Mouse (Mus musculus): ENCODE measurements around the gene Tet2. TPM values are rescaled to one million over a fixed set of nuclear protein-coding genes. Genes with fewer than 3 reads are reported as not detected.

Tet2 gene
- polyA plus RNA-seq, 1 experiment from 2014 or later, result 16.1 TPM

GRCm38 (mm10) chr3:133518116-133518515 lies 26.8 kb downstream of the Tet2 start:
- H3K27ac ChIP-seq (ENCODE audit: low read length), result no peak overlapping the region
- H3K4me1 ChIP-seq (ENCODE audit: insufficient read depth, low read depth, low read length), result peaks cover 9% of the 10 kb centered on the region; the same call in 1 of the 2 replicates
- no peak overlapping the region for H3K9ac ChIP-seq (replicated peaks; ENCODE audit: low read depth)
- TF ChIP-seq CTCF (IDR thresholded peaks at IDR 0.05), result no peak
- DNase-seq (ENCODE audit: low spot score), result no peak
- no peaks in the 10 kb centered on the region for H3K36me3 ChIP-seq (ENCODE audit: insufficient read depth, low read length)
- H3K27me3 ChIP-seq (replicated peaks; ENCODE audit: insufficient read depth, low read length), result no peaks in the 10 kb centered on the region
- ATAC-seq, result no peak
- H3K4me2 ChIP-seq (replicated peaks; ENCODE audit: low read depth, low read length), result no peak overlapping the region
- no peak overlapping the region for H3K4me3 ChIP-seq (ENCODE audit: low read depth, low read length)
- 68% methylated on average over 6 of the region's 6 CpGs for WGBS
- no peaks in the 10 kb centered on the region for H3K9me3 ChIP-seq (ENCODE audit: low read length)

- TF ChIP-seq EP300 (IDR thresholded peaks at IDR 0.05) (no peak), CTCF (IDR thresholded peaks at IDR 0.05) (no peak)
- Histone ChIP-seq H3K36me3 (ENCODE audit: insufficient read depth, low read length) (no peaks in the 10 kb centered on the region), H3K4me2 (replicated peaks; ENCODE audit: low read depth, low read length) (no peak overlapping the region), H3K27me3 (replicated peaks; ENCODE audit: insufficient read depth, low read length) (no peaks in the 10 kb centered on the region), H3K4me3 (ENCODE audit: low read depth, low read length) (no peak overlapping the region), H3K9ac (replicated peaks; ENCODE audit: low read depth) (no peak overlapping the region), H3K4me1 (ENCODE audit: insufficient read depth, low read depth, low read length) (peaks cover 9% of the 10 kb centered on the region; the same call in 1 of the 2 replicates), H3K27ac (ENCODE audit: low read length) (no peak overlapping the region), H3K9me3 (ENCODE audit: low read length) (no peaks in the 10 kb centered on the region)
- no peak for ATAC-seq
- no peak for DNase-seq (ENCODE audit: low spot score)
- 72% methylated on average over 6 of the region's 6 CpGs for WGBS
Measured at GRCm38 (mm10) chr3:133517406-133517805, 27.5 kb downstream of the Tet2 start.

GRCm38 (mm10) chr3:133516137-133516536 lies 28.8 kb downstream of the Tet2 start:
- DNase-seq (ENCODE audit: low spot score) (peak; percentile 83), ATAC-seq (peak; percentile 79)
- Histone ChIP-seq H3K4me1 (ENCODE audit: insufficient read depth, low read depth, low read length) (peaks cover 9% of the 10 kb centered on the region; the same call in 1 of the 2 replicates), H3K9ac (replicated peaks; ENCODE audit: low read depth) (no peak overlapping the region), H3K4me2 (replicated peaks; ENCODE audit: low read depth, low read length) (no peak overlapping the region), H3K27ac (ENCODE audit: low read length) (no peak overlapping the region), H3K9me3 (ENCODE audit: low read length) (no peaks in the 10 kb centered on the region), H3K27me3 (replicated peaks; ENCODE audit: insufficient read depth, low read length) (no peaks in the 10 kb centered on the region), H3K36me3 (ENCODE audit: insufficient read depth, low read length) (no peaks in the 10 kb centered on the region), H3K4me3 (ENCODE audit: low read depth, low read length) (no peak overlapping the region)
- TF ChIP-seq CTCF (IDR thresholded peaks at IDR 0.05), result peak; percentile 45
- no peak for TF ChIP-seq EP300 (IDR thresholded peaks at IDR 0.05)
- WGBS, result 11% methylated on average over 6 of the region's 6 CpGs

GRCm38 (mm10) chr3:133515204-133515969 lies 29.6 kb downstream of the Tet2 start:
- H3K4me3 ChIP-seq (ENCODE audit: low read depth, low read length), result no peak overlapping the region
- H3K27me3 ChIP-seq (replicated peaks; ENCODE audit: insufficient read depth, low read length), result no peaks in the 10 kb centered on the region
- DNase-seq (ENCODE audit: low spot score), result no peak
- ATAC-seq, result no peak
- H3K4me1 ChIP-seq (ENCODE audit: insufficient read depth, low read depth, low read length), result peaks cover 9% of the 10 kb centered on the region; the same call in 1 of the 2 replicates
- no peak overlapping the region for H3K27ac ChIP-seq (ENCODE audit: low read length)
- no peaks in the 10 kb centered on the region for H3K36me3 ChIP-seq (ENCODE audit: insufficient read depth, low read length)
- H3K9ac ChIP-seq (replicated peaks; ENCODE audit: low read depth), result no peak overlapping the region
- H3K4me2 ChIP-seq (replicated peaks; ENCODE audit: low read depth, low read length), result no peak overlapping the region
- no peaks in the 10 kb centered on the region for H3K9me3 ChIP-seq (ENCODE audit: low read length)
- TF ChIP-seq EP300 (IDR thresholded peaks at IDR 0.05), result no peak
- TF ChIP-seq CTCF (IDR thresholded peaks at IDR 0.05), result no peak
- 84% methylated on average over 8 of the region's 8 CpGs for WGBS

- Histone ChIP-seq H3K9me3 (ENCODE audit: low read length) (no peaks in the 10 kb centered on the region), H3K9ac (replicated peaks; ENCODE audit: low read depth) (no peak overlapping the region), H3K36me3 (ENCODE audit: insufficient read depth, low read length) (no peaks in the 10 kb centered on the region)
Measured at GRCm38 (mm10) chr3:133514290-133514689, 30.6 kb downstream of the Tet2 start.

GRCm38 (mm10) chr3:133513475-133513874 lies 31.5 kb downstream of the Tet2 start:
- H3K4me3 ChIP-seq (ENCODE audit: low read depth, low read length), result no peak overlapping the region
- no peak for ATAC-seq
- 79% methylated on average over 7 of the region's 7 CpGs for WGBS

More at GRCm38 (mm10) chr3:133514290-133514689, 30.6 kb downstream of the Tet2 start:
- 90% methylated on average over 12 of the region's 12 CpGs for WGBS
- no peak overlapping the region for H3K27ac ChIP-seq (ENCODE audit: low read length)
- peaks cover 9% of the 10 kb centered on the region; the same call in 1 of the 2 replicates for H3K4me1 ChIP-seq (ENCODE audit: insufficient read depth, low read depth, low read length)
- no peak overlapping the region for H3K4me3 ChIP-seq (ENCODE audit: low read depth, low read length)
- no peak for TF ChIP-seq CTCF (IDR thresholded peaks at IDR 0.05)
- no peak for TF ChIP-seq EP300 (IDR thresholded peaks at IDR 0.05)
- H3K4me2 ChIP-seq (replicated peaks; ENCODE audit: low read depth, low read length), result no peak overlapping the region
- ATAC-seq, result no peak
- H3K27me3 ChIP-seq (replicated peaks; ENCODE audit: insufficient read depth, low read length), result no peaks in the 10 kb centered on the region
- no peak for DNase-seq (ENCODE audit: low spot score)

More at GRCm38 (mm10) chr3:133513475-133513874, 31.5 kb downstream of the Tet2 start:
- Histone ChIP-seq H3K9ac (replicated peaks; ENCODE audit: low read depth) (no peak overlapping the region), H3K36me3 (ENCODE audit: insufficient read depth, low read length) (no peaks in the 10 kb centered on the region), H3K4me1 (ENCODE audit: insufficient read depth, low read depth, low read length) (peaks cover 9% of the 10 kb centered on the region; the same call in 1 of the 2 replicates), H3K27ac (ENCODE audit: low read length) (no peak overlapping the region), H3K27me3 (replicated peaks; ENCODE audit: insufficient read depth, low read length) (no peaks in the 10 kb centered on the region), H3K4me2 (replicated peaks; ENCODE audit: low read depth, low read length) (no peak overlapping the region), H3K9me3 (ENCODE audit: low read length) (no peaks in the 10 kb centered on the region)
- no peak for TF ChIP-seq CTCF (IDR thresholded peaks at IDR 0.05)
- TF ChIP-seq EP300 (IDR thresholded peaks at IDR 0.05), result no peak
- no peak for DNase-seq (ENCODE audit: low spot score)

Measured in lung, postnatal 0 days (tissue).